Mouse (Mus musculus) embryonic fibroblast, embryonic 13.5 days (primary cell): ENCODE data around the gene Sphk2.

Experiments
- CTCF ChIP-seq: IDR thresholded peaks from 2 replicates; pipeline ENCODE4 v1.5.1; 2011; ENCODE audit warnings: mild to moderate bottlenecking, control low read depth, low read length, moderate library complexity, borderline replicate concordance; ENCODE audit not compliant: insufficient read depth
- POLR2A ChIP-seq: IDR thresholded peaks from 2 replicates; pipeline ENCODE4 v1.6.1; 2011; ENCODE audit warnings: low read depth, mild to moderate bottlenecking, control low read depth, low read length, moderate library complexity

GRCm38 (mm10) chr7:45718331-45718730, 529 bp upstream of the Sphk2 start:
- TF ChIP-seq CTCF (no peak), POLR2A (no peak)
